Mouse (Mus musculus): ENCODE measurements around the gene Nphp3. TPM values are rescaled to one million over a fixed set of nuclear protein-coding genes. Genes with fewer than 3 reads are reported as not detected.

The Nphp3 gene
- total and polyA plus RNA-seq, 3 experiments, result 2.3 to 3.7 TPM; not detected in 1

DNA sequence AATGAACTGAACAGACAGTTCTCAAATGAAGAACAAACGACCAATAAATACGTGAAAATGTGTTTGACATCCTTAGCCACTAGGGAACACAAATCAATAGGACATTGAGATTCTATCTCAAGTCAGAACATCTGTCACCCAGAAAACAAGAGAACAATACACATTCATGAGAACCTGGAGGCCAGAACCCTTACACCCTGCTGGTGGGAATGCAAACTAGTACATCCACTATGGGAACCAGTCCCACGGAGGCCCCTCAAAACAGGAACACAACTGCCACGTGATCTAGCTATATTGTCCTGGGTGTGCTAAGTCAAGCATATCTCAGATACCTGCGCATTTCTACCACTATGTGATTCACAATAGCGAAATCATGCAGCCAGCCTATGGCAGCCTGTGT, 43.6 kb upstream of the Nphp3 start:
- Histone ChIP-seq H3K9me3 (replicated peaks; ENCODE audit: insufficient read depth, low read length) (no peaks in the 10 kb centered on the region), H3K4me3 (ENCODE audit: control insufficient read depth in 1 of 2, insufficient read depth in 1 of 2, low read depth in 2 of 2, low read length in 2 of 2) (no peak overlapping the region), H3K36me3 (ENCODE audit: control insufficient read depth in 1 of 2, insufficient read depth in 2 of 2, low read length in 2 of 2) (no peaks in the 10 kb centered on the region), H3K9ac (ENCODE audit: control insufficient read depth, low read depth, low read length, poor library complexity, severe bottlenecking) (no peak overlapping the region), H3K27me3 (ENCODE audit: control insufficient read depth in 1 of 2, insufficient read depth in 2 of 2, low read length in 2 of 2) (no peaks in the 10 kb centered on the region), H3K79me2 (ENCODE audit: control insufficient read depth, insufficient read depth, low read length, poor library complexity) (no peaks in the 10 kb centered on the region), H3K4me1 (ENCODE audit: control insufficient read depth in 1 of 2, insufficient read depth in 2 of 2, low read length in 2 of 2) (no peaks in the 10 kb centered on the region), H3K27ac (ENCODE audit: control insufficient read depth, low read depth, low read length) (no peak overlapping the region)
- no peak for DNase-seq (ENCODE audit: low read depth, low spot score)
- TF ChIP-seq BHLHE40 (IDR thresholded peaks at IDR 0.05; ENCODE audit: borderline replicate concordance, low read depth, low read length), result no peak
- no peak for TF ChIP-seq USF2 (IDR thresholded peaks at IDR 0.05; ENCODE audit: borderline replicate concordance in 1 of 2, insufficient read depth in 1 of 2, low read depth in 1 of 2, low read length in 2 of 2)
- no peak for TF ChIP-seq GATA1 (IDR thresholded peaks at IDR 0.05; ENCODE audit: low read depth, low read length)
- no peak for TF ChIP-seq ZKSCAN1 (IDR thresholded peaks at IDR 0.05; ENCODE audit: low read depth, low read length)
- no peak for TF ChIP-seq MXI1 (IDR thresholded peaks at IDR 0.05; ENCODE audit: low read depth, low read length)
- no peak for TF ChIP-seq SIN3A (IDR thresholded peaks at IDR 0.05; ENCODE audit: low read length)
- no peak for TF ChIP-seq TBP (IDR thresholded peaks at IDR 0.05; ENCODE audit: low read depth, low read length)
- TF ChIP-seq MYC (IDR thresholded peaks at IDR 0.05; ENCODE audit: low read depth, low read length), result no peak
- no peak for TF ChIP-seq CHD1 (IDR thresholded peaks at IDR 0.05; ENCODE audit: low read depth, low read length)
- no peak for TF ChIP-seq GABPA (IDR thresholded peaks at IDR 0.05; ENCODE audit: low read depth, low read length)
- TF ChIP-seq NELFE (IDR thresholded peaks at IDR 0.05; ENCODE audit: low read depth, low read length), result no peak

DNA sequence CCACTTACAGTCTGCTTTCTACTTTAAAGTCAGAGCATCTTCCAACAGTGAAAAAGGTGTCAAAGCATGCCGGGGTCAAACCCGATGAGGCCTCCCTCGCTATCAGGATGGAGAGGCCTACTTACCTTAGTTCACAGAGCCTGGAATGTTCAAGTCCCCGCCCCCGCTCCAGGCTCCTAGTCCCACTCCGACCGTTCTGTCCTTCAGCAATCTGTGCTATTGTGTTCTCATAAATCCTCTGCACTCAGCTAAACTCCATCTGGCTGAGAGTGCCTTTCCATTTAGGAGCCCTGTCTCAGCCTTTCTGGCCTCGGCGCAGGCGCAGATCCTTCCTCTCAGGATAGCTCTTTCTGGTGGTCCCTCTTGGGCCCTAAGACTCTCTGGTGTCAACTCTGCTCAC, 42.4 kb upstream of the Nphp3 start:
- Histone ChIP-seq H3K9me3 (replicated peaks; ENCODE audit: insufficient read depth, low read length) (no peaks in the 10 kb centered on the region), H3K4me1 (ENCODE audit: control insufficient read depth in 1 of 2, insufficient read depth in 2 of 2, low read length in 2 of 2) (no peaks in the 10 kb centered on the region), H3K27me3 (ENCODE audit: control insufficient read depth in 1 of 2, insufficient read depth in 2 of 2, low read length in 2 of 2) (no peaks in the 10 kb centered on the region), H3K36me3 (ENCODE audit: control insufficient read depth in 1 of 2, insufficient read depth in 2 of 2, low read length in 2 of 2) (no peaks in the 10 kb centered on the region), H3K9ac (ENCODE audit: control insufficient read depth, low read depth, low read length, poor library complexity, severe bottlenecking) (no peak overlapping the region), H3K4me3 (ENCODE audit: control insufficient read depth in 1 of 2, insufficient read depth in 1 of 2, low read depth in 2 of 2, low read length in 2 of 2) (no peak overlapping the region), H3K79me2 (ENCODE audit: control insufficient read depth, insufficient read depth, low read length, poor library complexity) (no peaks in the 10 kb centered on the region), H3K27ac (ENCODE audit: control insufficient read depth, low read depth, low read length) (no peak overlapping the region)
- TF ChIP-seq MYB (IDR thresholded peaks at IDR 0.05; ENCODE audit: low read depth, low read length) (no peak), POLR2AphosphoS2 (IDR thresholded peaks at IDR 0.05; ENCODE audit: low read length) (no peak), ZC3H11A (IDR thresholded peaks at IDR 0.05; ENCODE audit: low read depth, low read length) (no peak), RCOR1 (IDR thresholded peaks at IDR 0.05; ENCODE audit: low read depth, low read length) (no peak), HCFC1 (IDR thresholded peaks at IDR 0.05; ENCODE audit: low read depth, low read length) (no peak), MAX (IDR thresholded peaks at IDR 0.05; ENCODE audit: low read length) (no peak), RAD21 (IDR thresholded peaks at IDR 0.05; ENCODE audit: low read depth, low read length) (no peak), ELF1 (IDR thresholded peaks at IDR 0.05; ENCODE audit: low read depth, low read length) (no peak), MAZ (IDR thresholded peaks at IDR 0.05; ENCODE audit: low read depth, low read length) (no peak), ZNF384 (IDR thresholded peaks at IDR 0.05; ENCODE audit: low read depth, low read length) (no peak), EP300 (IDR thresholded peaks at IDR 0.05; ENCODE audit: low read depth in 1 of 2, low read length in 2 of 2) (no peak), TBP (IDR thresholded peaks at IDR 0.05; ENCODE audit: low read depth, low read length) (no peak), MXI1 (IDR thresholded peaks at IDR 0.05; ENCODE audit: low read depth, low read length) (no peak), ZKSCAN1 (IDR thresholded peaks at IDR 0.05; ENCODE audit: low read depth, low read length) (no peak), MAFK (IDR thresholded peaks at IDR 0.05; ENCODE audit: borderline replicate concordance, low read depth, low read length) (no peak), KAT2A (conservative IDR thresholded peaks at IDR 0.05; ENCODE audit: low read depth, low read length) (no peak)
- no peak for DNase-seq (ENCODE audit: low read depth, low spot score)
